In genomic region chr9:123678327-123679105, GRCm38 (mm10) we compare ENCODE assay signal across 8 mouse cellular contexts. TPM values are rescaled to one million over a fixed set of nuclear protein-coding genes. Genes with fewer than 3 reads are reported as not detected.
DNase-seq lines count a peak whose midpoint lies in the region; ATAC-seq and TF ChIP-seq lines count a peak whose summit lies in the region.

Gene Ccr9, plus strand, starts transcription at chr9:123678439.
Gene Slc6a20a, minus strand, starts transcription at chr9:123678885.

- no peak for DNase-seq in heart, adult 9 months (ENCODE audit: low spot score in 2 of 2)
- DNase-seq in embryo, embryonic 10 days (ENCODE audit: low spot score): peak; percentile 36
- DNase-seq in hindbrain, embryonic 10.5 days (ENCODE audit: low spot score): peak; percentile 45
- DNase-seq in midbrain, embryonic 11.5 days (ENCODE audit: low spot score, missing footprints): peak; percentile 94
- DNase-seq in stomach, postnatal 0 days (ENCODE audit: low spot score): peak; percentile 87
- no peak for DNase-seq in left cerebral cortex, postnatal 36 days (ENCODE audit: low spot score in 2 of 2)

- WGBS in heart, embryonic 12.5 days: 1% methylated on average over 73 of the region's 73 CpGs
- 1% methylated on average over 73 of the region's 73 CpGs for WGBS in hindbrain, embryonic 10.5 days
- under 1% methylated on average over 73 of the region's 73 CpGs for WGBS in limb, embryonic 12.5 days
- under 1% methylated on average over 73 of the region's 73 CpGs for WGBS in midbrain, embryonic 11.5 days
- WGBS in stomach, postnatal 0 days: under 1% methylated on average over 73 of the region's 73 CpGs

- peak within 1 kb of the TSS; percentile 42 for H3K4me3 ChIP-seq in heart, embryonic 12.5 days
- H3K4me3 ChIP-seq in hindbrain, embryonic 10.5 days: peak within 1 kb of the TSS; percentile 57
- peak within 1 kb of the TSS; percentile 43 for H3K4me3 ChIP-seq in limb, embryonic 12.5 days (replicated peaks)
- H3K4me3 ChIP-seq in midbrain, embryonic 11.5 days (ENCODE audit: low read depth, low read length): peak within 1 kb of the TSS; percentile 38
- peak within 1 kb of the TSS; percentile 48 for H3K4me3 ChIP-seq in stomach, postnatal 0 days (ENCODE audit: low read depth, low read length)

- no peak for TF ChIP-seq CTCF in stomach, postnatal 0 days (IDR thresholded peaks at IDR 0.05; ENCODE audit: low read depth)

- no peak for TF ChIP-seq EP300 in stomach, postnatal 0 days (optimal IDR thresholded peaks at IDR 0.05)

- peak within 1 kb of the TSS; percentile 75 for H3K4me2 ChIP-seq in heart, embryonic 12.5 days
- H3K4me2 ChIP-seq in limb, embryonic 12.5 days: peak within 1 kb of the TSS; percentile 77
- peak within 1 kb of the TSS; percentile 72 for H3K4me2 ChIP-seq in midbrain, embryonic 11.5 days
- peak within 1 kb of the TSS; percentile 65 for H3K4me2 ChIP-seq in stomach, postnatal 0 days (replicated peaks; ENCODE audit: low read depth)

- H3K27me3 ChIP-seq in heart, embryonic 12.5 days (replicated peaks): peaks cover 86% of the 10 kb centered on the region
- peaks cover 67% of the 10 kb centered on the region for H3K27me3 ChIP-seq in hindbrain, embryonic 10.5 days (ENCODE audit: insufficient read depth, poor library complexity, severe bottlenecking)
- peaks cover 75% of the 10 kb centered on the region for H3K27me3 ChIP-seq in limb, embryonic 12.5 days
- peaks cover 31% of the 10 kb centered on the region for H3K27me3 ChIP-seq in midbrain, embryonic 11.5 days (ENCODE audit: control insufficient read depth, insufficient read depth, low read length)
- H3K27me3 ChIP-seq in stomach, postnatal 0 days (ENCODE audit: control insufficient read depth, insufficient read depth, low read length): no peaks in the 10 kb centered on the region; the same call in 1 of the 2 replicates

- H3K4me1 ChIP-seq in heart, embryonic 12.5 days (replicated peaks): peaks cover 8% of the 10 kb centered on the region
- H3K4me1 ChIP-seq in hindbrain, embryonic 10.5 days (replicated peaks): peaks cover 10% of the 10 kb centered on the region
- H3K4me1 ChIP-seq in limb, embryonic 12.5 days (replicated peaks): peaks cover 12% of the 10 kb centered on the region
- H3K4me1 ChIP-seq in midbrain, embryonic 11.5 days (ENCODE audit: control insufficient read depth, insufficient read depth, low read length): peaks cover 8% of the 10 kb centered on the region
- H3K4me1 ChIP-seq in stomach, postnatal 0 days (replicated peaks; ENCODE audit: control insufficient read depth, insufficient read depth): 0 out of 2 replicates have a peak, but pooled peaks cover 2% of the 10 kb centered on the region

- intact Hi-C loops in left cerebral cortex, postnatal 36 days (cut with DNase I): no loop called here

- peak within 1 kb of the TSS; percentile 40 for H3K9ac ChIP-seq in heart, embryonic 12.5 days
- H3K9ac ChIP-seq in limb, embryonic 12.5 days (replicated peaks): peak within 1 kb of the TSS; percentile 27
- peak within 1 kb of the TSS; percentile 51 for H3K9ac ChIP-seq in midbrain, embryonic 11.5 days (ENCODE audit: low read length)
- H3K9ac ChIP-seq in stomach, postnatal 0 days (ENCODE audit: low read length): peak within 1 kb of the TSS; percentile 50

- no peaks in the 10 kb centered on the region for H3K9me3 ChIP-seq in heart, embryonic 12.5 days (replicated peaks)
- H3K9me3 ChIP-seq in hindbrain, embryonic 10.5 days: no peaks in the 10 kb centered on the region
- no peaks in the 10 kb centered on the region for H3K9me3 ChIP-seq in limb, embryonic 12.5 days
- no peaks in the 10 kb centered on the region for H3K9me3 ChIP-seq in midbrain, embryonic 11.5 days (ENCODE audit: control insufficient read depth, low read length)
- no peaks in the 10 kb centered on the region for H3K9me3 ChIP-seq in stomach, postnatal 0 days (ENCODE audit: control insufficient read depth, low read length)

- peak; percentile 33; the same call in 1 of the 2 replicates for ATAC-seq in heart, embryonic 12.5 days (ENCODE audit: insufficient number of reproducible peaks, low FRiP score)
- peak; percentile 63; the same call in 1 of the 2 replicates for ATAC-seq in limb, embryonic 12.5 days (ENCODE audit: insufficient number of reproducible peaks, insufficient read depth, low FRiP score, low TSS enrichment, low read depth)
- ATAC-seq in midbrain, embryonic 11.5 days (ENCODE audit: low FRiP score): peak; percentile 73
- peak; percentile 90 for ATAC-seq in stomach, postnatal 0 days (ENCODE audit: low FRiP score, low TSS enrichment)

- no peaks in the 10 kb centered on the region for H3K36me3 ChIP-seq in heart, embryonic 12.5 days
- no peaks in the 10 kb centered on the region for H3K36me3 ChIP-seq in hindbrain, embryonic 10.5 days
- H3K36me3 ChIP-seq in limb, embryonic 12.5 days: no peaks in the 10 kb centered on the region
- no peaks in the 10 kb centered on the region for H3K36me3 ChIP-seq in midbrain, embryonic 11.5 days (ENCODE audit: control insufficient read depth, insufficient read depth, low read length)
- no peaks in the 10 kb centered on the region for H3K36me3 ChIP-seq in stomach, postnatal 0 days (ENCODE audit: control insufficient read depth, insufficient read depth, low read length)

- no peak within 1 kb of the TSS for H3K27ac ChIP-seq in heart, embryonic 12.5 days (ENCODE audit: poor library complexity, severe bottlenecking)
- no peak within 1 kb of the TSS for H3K27ac ChIP-seq in hindbrain, embryonic 10.5 days
- no peak within 1 kb of the TSS for H3K27ac ChIP-seq in limb, embryonic 12.5 days
- no peak within 1 kb of the TSS for H3K27ac ChIP-seq in midbrain, embryonic 11.5 days (ENCODE audit: low read depth, low read length)
- no peak within 1 kb of the TSS for H3K27ac ChIP-seq in stomach, postnatal 0 days (replicated peaks)

RNA-seq across cellular contexts. Expression of gene Ccr9, which starts in this region (rescaled TPM):
- polyA plus RNA-seq in heart, embryonic 12.5 days (2016; fragmentation: Nextera tagmentation; extraction: Ambion mirVana): 0.05 and 0.11 TPM in 2 replicates
- 0.04 and 0.09 TPM in 2 replicates for polyA plus RNA-seq in hindbrain, embryonic 10.5 days (2016; fragmentation: Nextera tagmentation; extraction: Ambion mirVana)
- 0.13 and 0.14 TPM in 2 replicates for polyA plus RNA-seq in limb, embryonic 12.5 days (2016; fragmentation: Nextera tagmentation; extraction: Ambion mirVana)
- 0.22 and 0.34 TPM in 2 replicates for polyA plus RNA-seq in midbrain, embryonic 11.5 days (2014; fragmentation: Nextera tagmentation; extraction: Ambion mirVana)
- polyA plus RNA-seq in stomach, postnatal 0 days (2015; fragmentation: Nextera tagmentation; extraction: Ambion mirVana): 0.16 and 0.27 TPM in 2 replicates
- under 1 TPM in 1 of 2 experiments, not detected in 1; 0.14 TPM for total RNA-seq in left cerebral cortex, postnatal 36 days (2021)

RNA-seq across cellular contexts. Expression of gene Slc6a20a, which starts in this region (rescaled TPM):
- polyA plus RNA-seq in heart, embryonic 12.5 days (2016; fragmentation: Nextera tagmentation; extraction: Ambion mirVana): 0.09 TPM in 1 of 2 replicates, not detected in the other
- 0.63 and 0.85 TPM in 2 replicates for polyA plus RNA-seq in hindbrain, embryonic 10.5 days (2016; fragmentation: Nextera tagmentation; extraction: Ambion mirVana)
- polyA plus RNA-seq in limb, embryonic 12.5 days (2016; fragmentation: Nextera tagmentation; extraction: Ambion mirVana): not detected in 2 replicates
- 2.6 and 3.6 TPM in 2 replicates for polyA plus RNA-seq in midbrain, embryonic 11.5 days (2014; fragmentation: Nextera tagmentation; extraction: Ambion mirVana)
- polyA plus RNA-seq in stomach, postnatal 0 days (2015; fragmentation: Nextera tagmentation; extraction: Ambion mirVana): 1.9 and 3.1 TPM in 2 replicates
- 10 to 100 TPM; 17.9 to 21.2 TPM for total RNA-seq in left cerebral cortex, postnatal 36 days (2021)

Comparison
In these comparisons a context has a peak if more than half of its experiments do, and no peak if none do; other contexts are left out.
1. Peak in ATAC-seq, H3K4me3 ChIP-seq, H3K9ac ChIP-seq and H3K4me2 ChIP-seq in heart, embryonic 12.5 days; RNA of the genes that start here not detected or under 1 TPM.
2. Peak in DNase-seq and H3K4me3 ChIP-seq in hindbrain, embryonic 10.5 days; RNA of the genes that start here not detected or under 1 TPM.
3. Peak in ATAC-seq, H3K4me3 ChIP-seq, H3K9ac ChIP-seq and H3K4me2 ChIP-seq in limb, embryonic 12.5 days; RNA of the genes that start here not detected or under 1 TPM.
4. ATAC-seq: peak in every context shown above with its lines; median percentile 90 in stomach, postnatal 0 days; 73 in midbrain, embryonic 11.5 days; 63 in limb, embryonic 12.5 days; 33 in heart, embryonic 12.5 days.
5. DNase-seq: peak in embryo, embryonic 10 days (single experiment), midbrain, embryonic 11.5 days (single experiment) and stomach, postnatal 0 days (single experiment); none in heart, adult 9 months (0 of 2) and left cerebral cortex, postnatal 36 days (0 of 2).
6. Peak in every context shown above with its lines, with median percentiles within 50 percentile points of each other: H3K4me2 ChIP-seq, H3K4me3 ChIP-seq and H3K9ac ChIP-seq.